Mouse (Mus musculus): ENCODE results near the gene Ptpn14. TPM values are rescaled to one million over a fixed set of nuclear protein-coding genes. Genes with fewer than 3 reads are reported as not detected.

Ptpn14 gene
- total RNA-seq, 4 experiments from 2014 or later = 11.1 to 14.7 (median 13.3) TPM

GRCm38 (mm10) chr1:189717546-189717945, 10.5 kb upstream of the Ptpn14 start:
- DNase-seq (ENCODE audit: low spot score in 2 of 2) = no peak

GRCm38 (mm10) chr1:189718600-189718999, 9.5 kb upstream of the Ptpn14 start:
- no peak for DNase-seq (ENCODE audit: low spot score in 2 of 2)

GRCm38 (mm10) chr1:189726121-189726520, 1.9 kb upstream of the Ptpn14 start:
- no peak for DNase-seq (ENCODE audit: low spot score in 2 of 2)

- DNase-seq (ENCODE audit: low spot score in 2 of 2) = peak; percentile 25 to 43
Measured at GRCm38 (mm10) chr1:189727346-189727883, 653 bp upstream of the Ptpn14 start.

GRCm38 (mm10) chr1:189728784-189729115, 682 bp downstream of the Ptpn14 start:
- no peak for DNase-seq (ENCODE audit: low spot score in 2 of 2)

GRCm38 (mm10) chr1:189729141-189729815, 1.2 kb downstream of the Ptpn14 start:
- no peak for DNase-seq (ENCODE audit: low spot score in 2 of 2)

GRCm38 (mm10) chr1:189731697-189732096, 3.6 kb downstream of the Ptpn14 start:
- no peak for DNase-seq (ENCODE audit: low spot score in 2 of 2)

- no peak for DNase-seq (ENCODE audit: low spot score in 2 of 2)
Measured at GRCm38 (mm10) chr1:189732156-189732555, 4.1 kb downstream of the Ptpn14 start.

DNA sequence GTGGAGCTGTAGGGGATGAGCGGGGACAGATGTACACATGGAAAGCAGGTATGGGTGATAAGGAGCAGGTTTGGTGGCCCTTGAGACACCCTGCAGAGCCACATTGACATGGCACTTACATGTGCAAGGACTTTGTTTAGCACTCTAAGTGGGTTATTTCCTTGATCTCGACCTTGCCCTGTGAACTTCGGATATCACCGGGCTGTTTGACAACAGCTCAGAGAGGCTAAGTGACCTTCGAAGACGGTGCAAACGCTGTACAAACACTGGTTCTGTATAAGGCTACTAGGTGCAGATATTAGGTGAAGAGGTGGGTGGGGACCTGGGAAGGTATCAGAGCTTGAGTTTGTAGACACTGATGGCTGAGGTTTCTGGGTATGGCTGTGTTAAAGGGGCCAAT, 12.0 kb downstream of the Ptpn14 start:
- DNase-seq (ENCODE audit: low spot score in 2 of 2) = no peak

- DNase-seq (ENCODE audit: low spot score in 2 of 2) = no peak
Measured at GRCm38 (mm10) chr1:189742041-189742440, 14.0 kb downstream of the Ptpn14 start.

DNA sequence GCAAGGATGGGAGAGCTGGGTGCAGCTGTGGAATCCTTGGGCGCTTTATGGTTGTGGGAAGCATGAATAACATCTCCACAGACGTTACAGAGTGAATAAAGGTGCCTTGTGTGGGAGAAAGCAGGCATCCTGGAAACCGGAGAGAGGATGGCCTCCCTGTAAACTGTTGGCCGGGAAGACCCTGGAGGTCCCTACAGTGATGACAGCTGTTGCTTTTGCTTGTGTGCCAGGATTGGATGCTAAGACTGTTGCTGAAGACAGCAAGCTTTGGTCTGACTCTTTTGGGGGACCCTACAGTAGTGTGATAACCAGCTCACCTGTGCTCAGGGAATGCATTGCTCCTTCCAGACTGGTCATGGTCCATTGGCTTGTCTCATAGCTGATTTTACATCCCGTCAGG, 15.1 kb downstream of the Ptpn14 start:
- no peak for DNase-seq (ENCODE audit: low spot score in 2 of 2)

DNA sequence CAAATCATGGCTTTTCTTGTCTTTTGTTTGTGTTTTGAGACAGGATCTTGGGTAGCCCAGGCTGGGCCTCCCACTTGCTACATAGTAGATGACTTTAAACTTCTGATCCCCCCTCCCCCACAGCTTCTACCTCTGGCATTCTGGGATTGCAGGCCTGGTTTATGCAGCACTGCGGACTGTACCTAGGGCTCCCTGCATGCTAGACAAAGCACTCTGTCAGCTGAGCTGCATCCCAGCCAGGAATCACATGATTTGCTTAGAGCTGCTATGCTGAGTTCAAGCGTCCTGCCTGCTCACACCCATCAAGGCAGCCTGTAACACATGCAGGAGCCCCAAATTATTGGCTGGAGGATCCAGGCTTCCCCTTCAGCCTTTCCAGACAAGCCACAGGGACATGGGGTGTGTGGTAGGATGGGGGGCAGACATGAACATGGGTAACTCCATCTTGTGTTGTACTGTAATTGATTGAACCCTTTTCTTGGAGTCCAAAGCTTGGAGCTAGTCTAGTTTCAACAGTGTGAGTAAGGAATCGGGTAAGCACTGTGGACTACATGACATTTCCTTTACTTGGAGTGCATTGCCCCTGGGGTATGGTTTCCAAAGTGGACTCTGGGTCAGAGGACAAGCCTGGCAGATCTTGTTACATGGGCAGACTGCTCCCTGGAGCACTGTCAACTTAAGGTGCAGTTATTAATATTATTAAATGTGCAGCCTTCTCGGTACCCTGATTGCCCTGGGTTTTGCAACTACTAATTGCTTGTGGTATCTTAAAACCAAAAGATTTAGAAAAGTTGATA, 17.0 kb downstream of the Ptpn14 start:
- peak; percentile 30 to 46 for DNase-seq (ENCODE audit: low spot score in 2 of 2)

DNA sequence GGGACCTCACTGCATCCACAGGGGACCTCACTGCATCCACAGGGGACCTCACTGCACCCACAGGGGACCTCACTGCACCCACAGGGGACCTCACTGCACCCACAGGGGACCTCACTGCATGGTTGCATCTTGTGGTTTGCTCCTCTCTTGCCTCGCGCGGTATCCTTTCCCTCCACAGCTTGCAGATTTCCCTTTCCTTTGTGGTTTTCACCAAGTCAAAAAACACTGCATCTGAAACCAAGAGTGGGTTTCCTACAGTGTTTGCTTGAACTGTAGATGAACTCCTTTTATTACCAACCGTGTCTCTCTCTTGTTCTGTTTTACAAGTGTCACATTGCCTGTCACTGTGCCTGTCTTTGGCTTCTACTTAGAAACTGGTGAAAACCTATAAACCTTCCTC, 18.5 kb downstream of the Ptpn14 start:
- no peak for DNase-seq (ENCODE audit: low spot score in 2 of 2)

DNA sequence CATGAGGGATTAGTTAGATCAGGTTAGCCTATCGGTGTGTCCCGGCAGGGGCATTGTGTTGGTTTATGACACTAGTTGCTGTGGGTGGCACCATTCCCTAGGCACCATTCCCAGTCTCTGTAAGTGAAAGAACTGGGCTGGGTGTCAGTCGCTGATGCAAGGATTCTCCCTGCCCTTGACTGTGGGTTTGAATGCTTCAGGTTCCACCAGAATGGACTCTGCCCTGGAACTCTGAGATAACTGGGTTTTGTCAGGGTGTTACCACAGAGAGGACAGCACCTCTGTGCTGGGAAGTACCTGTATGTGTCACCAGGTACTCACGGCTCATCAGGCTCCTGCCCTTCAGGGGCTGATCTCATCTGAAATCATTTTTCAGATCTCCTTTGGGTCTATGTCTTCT, 21.7 kb downstream of the Ptpn14 start:
- DNase-seq (ENCODE audit: low spot score in 2 of 2) = no peak

DNA sequence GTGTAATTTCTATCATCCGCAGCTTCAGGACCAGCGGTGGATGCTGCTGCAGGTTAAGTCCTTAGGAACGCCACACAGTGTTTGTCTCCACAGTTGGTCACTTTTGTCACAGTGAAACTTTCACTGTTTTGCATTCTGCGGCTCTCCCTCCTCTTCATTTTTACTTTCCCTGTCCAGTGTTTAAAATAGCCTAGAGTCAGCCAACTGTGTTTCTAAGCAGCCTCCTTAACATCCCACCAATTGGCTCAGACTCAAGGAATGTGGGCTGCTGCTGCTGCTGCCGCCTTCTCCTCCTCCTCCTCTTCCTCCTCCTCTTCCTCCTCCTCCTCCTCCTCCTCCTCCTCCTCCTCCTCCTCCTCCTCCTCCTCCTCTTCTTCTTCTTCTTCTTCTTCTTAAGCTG, 22.2 kb downstream of the Ptpn14 start:
- no peak for DNase-seq (ENCODE audit: low spot score in 2 of 2)

GRCm38 (mm10) chr1:189752245-189752644, 24.2 kb downstream of the Ptpn14 start:
- DNase-seq (ENCODE audit: low spot score in 2 of 2) = no peak

GRCm38 (mm10) chr1:189755072-189755471, 27.0 kb downstream of the Ptpn14 start:
- no peak for DNase-seq (ENCODE audit: low spot score in 2 of 2)

DNA sequence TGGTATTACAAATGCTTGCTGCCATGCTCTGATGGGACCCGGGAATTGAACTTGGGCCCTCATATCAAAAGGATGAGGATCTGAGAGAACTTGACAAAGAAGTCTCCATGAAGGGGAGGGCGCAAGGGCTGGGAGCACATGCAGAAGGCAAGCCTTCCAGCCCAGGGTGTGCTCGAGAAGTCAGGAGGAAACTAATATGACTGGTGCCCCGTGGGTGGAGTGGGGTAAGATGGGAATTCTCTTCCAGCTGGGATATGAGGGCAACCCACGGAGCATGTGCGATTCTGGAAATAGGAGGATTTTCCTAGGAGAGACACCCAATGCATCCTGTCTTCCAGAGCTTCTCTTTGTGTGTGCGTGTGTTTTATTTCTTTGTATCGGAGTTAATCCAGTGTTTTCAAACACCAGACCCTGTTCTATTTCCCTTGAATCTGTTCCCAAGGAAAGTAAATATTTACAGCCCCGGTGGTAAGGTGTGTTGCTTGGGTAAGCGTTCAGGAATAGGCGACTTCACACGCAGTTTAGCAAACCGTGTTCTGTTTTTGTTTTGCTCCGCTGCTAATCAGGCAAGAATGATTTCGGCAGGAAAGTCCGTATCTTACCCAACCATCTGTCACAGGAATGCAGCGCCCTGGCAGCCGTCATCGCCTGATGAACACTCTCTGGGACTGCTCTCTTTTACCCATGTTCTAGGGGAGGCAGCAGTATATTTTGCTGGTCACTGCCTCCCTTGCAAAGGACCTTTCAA, 28.4 kb downstream of the Ptpn14 start:
- DNase-seq (ENCODE audit: low spot score in 2 of 2) = no peak

DNA sequence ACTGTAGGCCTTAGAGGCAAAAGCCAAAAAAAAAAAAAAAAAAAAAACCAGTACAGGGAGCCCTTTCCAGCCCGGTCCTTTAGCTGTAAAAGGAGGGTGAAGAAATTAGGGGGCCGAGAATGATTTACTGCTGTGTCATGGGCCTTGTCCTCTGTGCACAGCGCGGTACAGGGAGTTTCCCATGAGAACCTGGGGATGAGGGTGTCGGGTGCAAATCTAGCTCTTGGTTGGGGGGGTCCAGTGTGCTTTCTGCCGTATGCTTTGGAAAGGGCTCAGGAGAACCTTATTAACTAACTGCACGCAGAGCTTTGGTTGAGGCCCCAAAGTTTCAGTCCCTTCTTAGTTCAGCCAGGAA, 29.0 kb downstream of the Ptpn14 start:
- no peak for DNase-seq (ENCODE audit: low spot score in 2 of 2)

DNA sequence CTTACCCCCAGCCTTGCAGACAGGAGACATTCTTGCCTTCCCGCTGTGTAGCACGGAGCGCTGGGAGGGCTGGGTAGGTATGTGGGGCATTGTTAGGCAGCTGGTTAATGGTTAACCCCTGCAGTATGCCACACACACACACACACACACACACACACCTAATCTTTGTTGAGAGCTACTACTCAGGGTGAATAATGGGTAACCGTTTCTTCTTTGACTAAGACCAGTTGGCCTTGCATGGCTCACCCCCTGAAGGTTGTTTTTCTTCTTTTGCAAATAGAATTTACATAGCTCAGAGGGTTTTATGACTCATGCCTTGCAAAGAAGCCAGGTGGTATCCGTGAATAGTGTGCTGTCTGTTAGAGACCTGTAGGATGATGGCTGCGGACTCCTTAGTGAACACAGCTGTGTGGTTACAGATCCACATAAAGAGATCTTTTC, 33.5 kb downstream of the Ptpn14 start:
- DNase-seq (ENCODE audit: low spot score in 2 of 2) = no peak

GRCm38 (mm10) chr1:189764258-189764657, 36.2 kb downstream of the Ptpn14 start:
- no peak for DNase-seq (ENCODE audit: low spot score in 2 of 2)

DNA sequence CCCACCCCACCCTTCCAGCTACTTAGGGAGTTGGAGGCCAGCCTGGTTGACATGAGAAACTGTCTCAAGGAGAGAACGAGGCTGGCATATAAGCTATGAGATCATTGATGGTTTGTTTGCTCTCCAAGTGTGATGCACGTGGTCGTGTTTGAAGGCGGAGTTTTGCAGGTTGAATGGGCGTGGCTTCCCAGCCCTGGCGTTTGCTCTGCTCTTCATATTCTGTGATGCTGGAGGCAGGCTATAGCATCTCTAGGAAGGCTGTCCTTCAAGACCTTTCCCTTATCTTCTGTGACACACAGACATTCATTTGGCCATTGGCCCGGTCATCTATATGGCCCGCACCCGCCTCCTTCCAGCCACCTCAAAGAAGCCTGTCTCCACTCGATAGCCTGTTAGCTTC, 39.1 kb downstream of the Ptpn14 start:
- DNase-seq (ENCODE audit: low spot score in 2 of 2) = no peak
